Mouse (Mus musculus) forebrain, embryonic 14.5 days (tissue): Measurements from ENCODE around the gene Cntf. TPM values are rescaled to one million over a fixed set of nuclear protein-coding genes. Genes with fewer than 3 reads are reported as not detected.

ENCODE experiments used
- ATAC-seq: fragments of 200-750 bp; cut with Nextera tagmentation; 2 replicates; pipeline ENCODE4 v1.8.0; 2017; ENCODE audit warnings: mild to moderate bottlenecking, moderate library complexity
- DNase-seq: peaks from one replicate; pipeline ENCODE4 v3.0.0-alpha.2; 2015; ENCODE audit warnings: low spot score
- H3K27ac ChIP-seq: fragments of 300-500 bp; sonication (generic); 2 replicates; pipeline ENCODE4 v1.5.1; 2014; ENCODE audit warnings: low read depth, mild to moderate bottlenecking, control low read depth, low read length, moderate library complexity
- H3K27me3 ChIP-seq: fragments of 300-500 bp; sonication (generic); replicated peaks from 2 replicates; pipeline ENCODE4 v1.6.1; 2014; ENCODE audit warnings: low read length, control low read depth, mixed read lengths; ENCODE audit not compliant: control insufficient read depth, insufficient read depth
- H3K36me3 ChIP-seq: fragments of 300-500 bp; sonication (generic); 2 replicates; pipeline ENCODE4 v1.6.1; 2014; ENCODE audit warnings: low read length, control low read depth; ENCODE audit not compliant: control insufficient read depth, insufficient read depth
- H3K4me1 ChIP-seq: fragments of 300-500 bp; sonication (generic); 2 replicates; pipeline ENCODE4 v1.6.1; 2014; ENCODE audit warnings: antibody characterized with exemption, low read length, control low read depth; ENCODE audit not compliant: control insufficient read depth, insufficient read depth
- H3K4me2 ChIP-seq: fragments of 300-500 bp; sonication (generic); 2 replicates; pipeline ENCODE4 v1.6.1; 2014; ENCODE audit warnings: mild to moderate bottlenecking, control low read depth, low read length
- H3K4me3 ChIP-seq: fragments of 300-500 bp; sonication (generic); 2 replicates; pipeline ENCODE4 v1.5.1; 2014; ENCODE audit warnings: low read depth, low read length, control low read depth
- H3K9ac ChIP-seq: fragments of 300-500 bp; sonication (generic); 2 replicates; pipeline ENCODE4 v1.6.1; 2014; ENCODE audit warnings: mild to moderate bottlenecking, low read length, control low read depth, moderate library complexity
- H3K9me3 ChIP-seq: fragments of 300-500 bp; sonication (generic); replicated peaks from 2 replicates; pipeline ENCODE4 v1.6.1; 2016; ENCODE audit warnings: low read length, control low read depth, mixed read lengths; ENCODE audit not compliant: control insufficient read depth
- WGBS: fragments of 180-500 bp; shearing (Covaris S2); extraction: QIAGEN DNeasy Blood & Tissue Kit; methylation state at CpG from one replicate; pipeline ENCODE4 v1.1.7; 2014; 5-methylcytosine and 5-hydroxymethylcytosine counted together
- polyA plus RNA-seq: library from polyadenylated mRNA; unstranded; fragments of >200 nt; fragmentation: Nextera tagmentation; extraction: Ambion mirVana; gene quantifications from 2 replicates; pipeline ENCODE4 v1.2.1, GENCODE M21; 2014

Gene Cntf
- polyA plus RNA-seq, 1 experiment from 2014 or later, result 1.2 TPM

DNA sequence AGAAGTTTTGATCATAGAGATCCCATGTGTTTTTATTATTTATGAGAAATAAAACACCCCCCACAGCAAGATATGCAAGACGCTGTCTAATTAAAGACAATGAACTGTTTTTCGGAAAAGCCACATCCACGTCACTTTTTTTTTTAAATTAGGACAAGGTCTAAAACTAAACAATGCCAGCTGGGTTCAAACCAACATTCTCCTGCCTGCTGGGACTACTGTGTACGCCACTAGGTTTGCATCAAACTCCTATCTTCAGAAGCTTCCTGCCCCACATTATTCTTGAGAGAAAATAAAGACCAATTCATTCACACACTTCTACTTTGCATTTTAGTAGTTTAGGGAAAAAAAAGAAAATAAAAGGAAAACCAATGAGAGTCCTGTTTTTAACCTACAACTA is 22.3 kb upstream of the Cntf start:
- Histone ChIP-seq H3K4me3 (no peak overlapping the region), H3K4me1 (no peaks in the 10 kb centered on the region; the same call in 1 of the 2 replicates), H3K27ac (no peak overlapping the region), H3K9me3 (no peaks in the 10 kb centered on the region), H3K36me3 (no peaks in the 10 kb centered on the region), H3K9ac (no peak overlapping the region), H3K4me2 (no peak overlapping the region), H3K27me3 (no peaks in the 10 kb centered on the region)
- no peak for ATAC-seq
- WGBS, result 90% methylated on average over 4 of the region's 4 CpGs
- no peak for DNase-seq

DNA sequence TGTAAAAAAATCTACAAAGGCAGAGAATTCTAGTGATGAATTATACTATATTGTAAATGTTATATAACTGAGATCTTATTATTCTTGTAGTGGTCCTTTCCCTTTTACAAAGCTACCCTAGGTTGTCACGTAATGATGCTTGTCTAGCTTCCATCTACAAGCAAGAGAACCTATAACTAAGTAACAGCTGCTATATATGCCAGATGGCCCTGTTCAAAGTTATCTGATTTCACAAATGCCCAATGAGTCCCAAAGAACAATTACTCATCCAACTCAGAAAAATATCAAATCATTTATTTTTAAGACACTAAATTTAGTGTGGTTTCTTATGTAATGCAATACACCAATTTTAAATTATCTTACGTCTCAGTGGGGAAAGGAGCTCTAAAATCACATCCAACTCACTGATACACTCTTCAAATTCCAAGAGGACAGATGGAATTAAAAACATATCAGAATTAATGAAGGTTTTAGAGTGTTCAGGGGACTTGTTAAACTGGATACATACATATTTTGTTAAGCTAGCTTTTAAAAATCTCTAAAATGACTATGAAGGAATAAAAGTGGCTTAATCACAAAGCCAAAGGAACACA is 21.5 kb upstream of the Cntf start:
- DNase-seq (no peak), ATAC-seq (no peak)
- Histone ChIP-seq H3K36me3 (no peaks in the 10 kb centered on the region), H3K9me3 (no peaks in the 10 kb centered on the region), H3K4me3 (no peak overlapping the region), H3K9ac (no peak overlapping the region), H3K27ac (no peak overlapping the region), H3K4me2 (no peak overlapping the region), H3K27me3 (no peaks in the 10 kb centered on the region), H3K4me1 (no peaks in the 10 kb centered on the region; the same call in 1 of the 2 replicates)
- whole genome bisulfite sequencing, result 88% methylated on average over 2 of the region's 2 CpGs

- ATAC-seq (no peak), DNase-seq (no peak)
- Histone ChIP-seq H3K4me2 (no peak overlapping the region), H3K27me3 (no peaks in the 10 kb centered on the region), H3K27ac (no peak overlapping the region), H3K4me1 (no peaks in the 10 kb centered on the region), H3K9me3 (no peaks in the 10 kb centered on the region), H3K4me3 (no peak overlapping the region), H3K36me3 (peaks cover 26% of the 10 kb centered on the region), H3K9ac (no peak overlapping the region)
These were observed 15.0 kb upstream of the Cntf start for GRCm38 (mm10) chr19:12780437-12780836.

GRCm38 (mm10) chr19:12770888-12771287 is 5.5 kb upstream of the Cntf start:
- Histone ChIP-seq H3K9ac (no peak overlapping the region), H3K9me3 (no peaks in the 10 kb centered on the region), H3K27ac (no peak overlapping the region), H3K27me3 (no peaks in the 10 kb centered on the region), H3K4me1 (no peaks in the 10 kb centered on the region), H3K4me3 (no peak overlapping the region), H3K4me2 (no peak overlapping the region), H3K36me3 (peaks cover 54% of the 10 kb centered on the region)
- DNase-seq (no peak), ATAC-seq (no peak)
- WGBS, result 89% methylated on average over 5 of the region's 5 CpGs

- DNase-seq (no peak), ATAC-seq (no peak)
- H3K9me3 ChIP-seq, result no peaks in the 10 kb centered on the region
- peaks cover 15% of the 10 kb centered on the region for H3K36me3 ChIP-seq
- no peaks in the 10 kb centered on the region for H3K4me1 ChIP-seq
- H3K27me3 ChIP-seq, result no peaks in the 10 kb centered on the region
- 60% methylated on average over 2 of the region's 2 CpGs for WGBS
- H3K4me2 ChIP-seq, result no peak overlapping the region
- no peak overlapping the region for H3K27ac ChIP-seq
- no peak overlapping the region for H3K4me3 ChIP-seq
- no peak overlapping the region for H3K9ac ChIP-seq
These were observed 3.0 kb downstream of the Cntf start for GRCm38 (mm10) chr19:12762212-12763130.

- no peaks in the 10 kb centered on the region for H3K9me3 ChIP-seq
- DNase-seq (peak; percentile 64), ATAC-seq (peak; percentile 50; the same call in 1 of the 2 replicates)
- no peaks in the 10 kb centered on the region for H3K27me3 ChIP-seq
- no peak overlapping the region for H3K9ac ChIP-seq
- 36% methylated on average over 2 of the region's 2 CpGs for WGBS
- no peak overlapping the region for H3K27ac ChIP-seq
- H3K4me1 ChIP-seq, result no peaks in the 10 kb centered on the region
- no peak overlapping the region for H3K4me3 ChIP-seq
- H3K36me3 ChIP-seq, result peaks cover 15% of the 10 kb centered on the region
- H3K4me2 ChIP-seq, result no peak overlapping the region
These were observed 5.8 kb downstream of the Cntf start for GRCm38 (mm10) chr19:12759656-12760055.

DNA sequence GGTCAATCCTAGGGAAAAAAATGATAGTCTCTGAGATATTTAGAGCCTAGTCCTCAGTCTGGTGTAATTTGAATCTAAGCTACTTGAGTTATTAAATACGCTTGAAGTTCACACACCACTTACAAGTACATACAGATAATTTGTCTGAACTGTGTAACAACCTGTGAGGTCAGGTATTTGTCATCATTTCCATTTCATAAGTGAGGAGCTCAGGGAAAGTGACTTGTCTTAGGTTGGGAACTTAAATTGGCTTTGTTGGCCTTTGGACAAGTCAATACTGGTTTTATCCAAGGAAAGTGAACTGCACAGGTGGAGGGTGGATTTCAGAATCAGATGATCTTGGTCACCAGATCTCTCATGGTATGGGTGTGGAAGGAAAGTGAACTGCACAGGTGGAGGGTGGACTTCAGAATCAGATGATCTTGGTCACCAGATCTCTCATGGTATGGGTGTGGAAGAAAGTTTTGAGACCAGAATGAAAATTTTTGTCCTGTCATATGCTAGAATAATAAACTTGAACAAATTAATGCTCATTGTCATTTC is 6.4 kb downstream of the Cntf start:
- H3K4me1 ChIP-seq, result no peaks in the 10 kb centered on the region
- ATAC-seq, result no peak
- no peak overlapping the region for H3K27ac ChIP-seq
- WGBS, result 88% methylated on average over 1 of the region's 1 CpGs
- H3K9ac ChIP-seq, result no peak overlapping the region
- no peak overlapping the region for H3K4me3 ChIP-seq
- peaks cover 10% of the 10 kb centered on the region for H3K36me3 ChIP-seq
- H3K27me3 ChIP-seq, result no peaks in the 10 kb centered on the region
- no peak overlapping the region for H3K4me2 ChIP-seq
- DNase-seq, result no peak
- no peaks in the 10 kb centered on the region for H3K9me3 ChIP-seq

DNA sequence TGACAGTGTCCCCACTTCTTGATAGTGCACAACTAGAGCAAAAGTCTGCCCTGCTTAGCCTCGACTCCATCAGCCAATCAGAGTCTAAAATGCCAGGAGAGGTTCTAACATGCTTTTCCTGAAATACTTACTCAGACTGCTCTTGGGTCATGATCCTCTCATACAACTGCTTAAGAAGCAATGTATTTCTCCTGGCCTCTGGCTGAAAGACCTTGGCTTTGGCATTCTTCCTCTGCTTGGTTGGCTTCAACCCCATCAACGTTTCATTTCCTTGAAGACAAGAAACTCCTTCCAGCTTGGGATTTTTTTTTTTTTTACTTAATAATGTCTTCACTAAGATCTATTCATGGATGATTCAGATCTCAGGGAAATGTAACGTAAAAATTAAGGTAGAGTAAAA is 9.1 kb downstream of the Cntf start:
- Histone ChIP-seq H3K4me3 (no peak overlapping the region), H3K36me3 (no peaks in the 10 kb centered on the region), H3K9ac (no peak overlapping the region), H3K9me3 (no peaks in the 10 kb centered on the region), H3K27me3 (no peaks in the 10 kb centered on the region), H3K4me1 (no peaks in the 10 kb centered on the region), H3K4me2 (no peak overlapping the region), H3K27ac (no peak overlapping the region)
- WGBS, result 84% methylated on average over 3 of the region's 3 CpGs
- ATAC-seq (no peak), DNase-seq (no peak)

- no peaks in the 10 kb centered on the region for H3K9me3 ChIP-seq
- ATAC-seq (no peak), DNase-seq (no peak)
- WGBS, result 82% methylated on average over 2 of the region's 2 CpGs
- no peak overlapping the region for H3K4me2 ChIP-seq
- no peak overlapping the region for H3K9ac ChIP-seq
- no peak overlapping the region for H3K4me3 ChIP-seq
- H3K36me3 ChIP-seq, result no peaks in the 10 kb centered on the region
- no peak overlapping the region for H3K27ac ChIP-seq
- H3K27me3 ChIP-seq, result no peaks in the 10 kb centered on the region
- no peaks in the 10 kb centered on the region for H3K4me1 ChIP-seq
These were observed 33.5 kb downstream of the Cntf start for GRCm38 (mm10) chr19:12731950-12732349.
